Mouse (Mus musculus): ENCODE data around the gene Teddm1a. TPM values are rescaled to one million over a fixed set of nuclear protein-coding genes. Genes with fewer than 3 reads are reported as not detected.

Teddm1a gene
- not detected for total RNA-seq (2023)

GRCm38 (mm10) chr1:153891442-153891841, at the start of gene Teddm1a:
Gene Teddm1a (plus strand): TSS chr1:153891742.

GRCm38 (mm10) chr1:153844042-153844441, 47.5 kb upstream of the Teddm1a start, which contains the start of gene Rgsl1:
Gene Rgsl1 (minus strand): TSS chr1:153844142.

GRCm38 (mm10) chr1:153874045-153874444, 17.5 kb upstream of the Teddm1a start, which contains the start of gene Teddm1b:
Gene Teddm1b (plus strand): TSS chr1:153874345.

GRCm38 (mm10) chr1:153899731-153900380, 8.3 kb downstream of the Teddm1a start, which contains the start of the genes Glul and Teddm2:
Gene Glul (plus strand): TSS chr1:153899944.
Gene Teddm2 (minus strand): TSS chr1:153900228.

Other genes with a start within 250 kb of the Teddm1a start
- gene Rgs8, start 238.7 kb upstream of the Teddm1a start, total RNA-seq (2023), result under 1 TPM in 1 of 2 experiments, not detected in 1; 0.04 TPM
- under 1 TPM; 0.24 to 0.40 TPM for gene Rgs16, start 151.4 kb upstream of the Teddm1a start, total RNA-seq (2023)
- gene Rnasel, start 142.3 kb upstream of the Teddm1a start, total RNA-seq (2023), result 10 to 100 TPM; 77.6 to 93.3 TPM
- gene Rgsl1, start 47.6 kb upstream of the Teddm1a start, total RNA-seq (2023), result not detected
- under 1 TPM in 1 of 2 experiments, not detected in 1; 0.22 TPM for gene Teddm1b, start 17.4 kb upstream of the Teddm1a start, total RNA-seq (2023)
- 100 to 1,000 TPM; 146 to 157 TPM for gene Glul, start 8.2 kb downstream of the Teddm1a start, total RNA-seq (2023)
- under 1 TPM; 0.53 TPM for gene Teddm2, start 8.5 kb downstream of the Teddm1a start, total RNA-seq (2023)

All from neutrophil, adult 83 days (primary cell).